Mouse (Mus musculus): ENCODE measurements around the gene Mpp3. TPM values are rescaled to one million over a fixed set of nuclear protein-coding genes. Genes with fewer than 3 reads are reported as not detected.

The Mpp3 gene
- polyA plus RNA-seq, 1 experiment from 2014 or later: 36.2 TPM

DNA sequence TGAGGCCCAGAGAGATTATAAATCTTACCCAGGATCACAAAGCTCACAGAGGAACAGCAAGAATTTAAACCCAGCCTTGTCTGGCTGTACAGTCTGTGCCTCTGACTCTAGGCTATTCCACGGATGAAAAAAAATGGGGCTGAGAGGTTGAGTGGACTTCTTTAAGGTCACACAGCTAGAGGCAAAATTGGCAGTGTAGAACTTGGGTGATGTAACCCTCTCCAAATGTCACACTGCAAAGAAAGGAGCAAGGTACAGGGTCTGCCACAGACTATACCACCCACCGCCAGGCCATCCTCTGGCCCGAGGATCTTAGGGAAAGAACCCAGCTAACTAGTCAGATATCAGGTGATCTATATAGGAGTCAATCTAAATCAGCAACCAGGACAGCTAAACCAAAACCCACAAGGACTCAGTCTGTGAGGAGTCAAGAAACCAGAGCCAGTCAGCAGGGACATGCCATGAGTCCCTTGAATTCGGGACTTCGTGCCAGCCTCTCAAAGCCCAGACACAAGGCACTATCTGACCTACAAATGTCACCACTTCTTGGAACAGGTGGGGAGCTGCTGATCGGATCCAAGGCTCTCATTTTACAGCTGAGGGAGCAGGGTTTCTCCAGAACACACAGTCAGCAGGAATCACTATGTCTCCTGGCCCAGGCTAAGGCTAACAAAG, 4.0 kb downstream of the Mpp3 start:
- no peak for ATAC-seq (ENCODE audit: low FRiP score)
- Histone ChIP-seq H3K27me3 (peaks cover 4% of the 10 kb centered on the region; the same call in 1 of the 2 replicates), H3K36me3 (peaks cover 13% of the 10 kb centered on the region; the same call in 1 of the 2 replicates), H3K4me2 (replicated peaks) (no peak overlapping the region), H3K4me1 (peaks cover 35% of the 10 kb centered on the region), H3K9me3 (replicated peaks) (no peaks in the 10 kb centered on the region), H3K27ac (no peak overlapping the region), H3K4me3 (no peak overlapping the region), H3K9ac (no peak overlapping the region)
- 84% methylated on average over 6 of the region's 6 CpGs for WGBS

DNA sequence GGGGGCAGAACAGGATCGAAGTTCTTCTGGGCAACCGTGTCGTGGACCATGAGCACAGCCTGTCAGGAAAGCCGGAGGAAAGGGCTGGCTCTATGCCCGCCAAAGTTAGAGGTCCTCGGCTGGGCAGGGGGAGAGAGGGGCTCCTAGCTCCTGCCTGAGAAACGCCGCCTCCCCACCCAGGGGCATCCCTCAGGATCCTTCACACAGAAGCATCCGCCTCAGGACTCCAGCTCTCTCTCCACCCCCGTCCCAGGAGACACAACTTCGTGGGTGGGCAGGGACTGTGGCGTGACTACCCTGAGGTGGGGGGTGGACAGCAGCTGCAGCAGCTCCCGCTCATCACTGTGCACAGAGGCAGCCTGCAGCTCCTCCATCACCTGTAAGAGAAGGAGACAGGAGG, 4.9 kb downstream of the Mpp3 start:
- WGBS: 85% methylated on average over 13 of the region's 13 CpGs
- Histone ChIP-seq H3K4me3 (no peak overlapping the region), H3K4me1 (peaks cover 35% of the 10 kb centered on the region), H3K27me3 (peaks cover 4% of the 10 kb centered on the region; the same call in 1 of the 2 replicates), H3K4me2 (replicated peaks) (no peak overlapping the region), H3K36me3 (peaks cover 20% of the 10 kb centered on the region), H3K27ac (no peak overlapping the region), H3K9ac (no peak overlapping the region), H3K9me3 (replicated peaks) (no peaks in the 10 kb centered on the region)
- no peak for ATAC-seq (ENCODE audit: low FRiP score)

DNA sequence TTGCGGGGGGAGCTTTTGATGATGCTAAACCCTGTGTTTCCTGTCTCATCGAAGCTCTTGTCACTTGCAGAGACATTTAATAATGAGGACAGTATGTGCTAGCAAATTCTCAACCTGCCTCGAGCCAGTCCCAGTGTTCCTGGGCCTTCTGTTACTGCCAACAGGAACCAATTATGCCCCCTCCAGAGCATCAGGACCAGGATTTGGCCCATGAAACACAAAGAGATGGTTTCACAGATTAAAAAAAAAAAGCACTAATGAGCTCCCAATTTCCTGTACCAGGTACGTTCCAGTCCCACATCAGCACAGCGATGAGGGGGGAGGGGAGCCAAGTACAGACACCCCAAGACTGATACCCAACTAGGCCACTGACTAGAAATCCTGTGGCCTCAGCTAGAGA, 7.1 kb downstream of the Mpp3 start:
- Histone ChIP-seq H3K4me3 (no peak overlapping the region), H3K4me2 (replicated peaks) (no peak overlapping the region), H3K27me3 (peaks cover 4% of the 10 kb centered on the region; the same call in 1 of the 2 replicates), H3K27ac (no peak overlapping the region), H3K36me3 (peaks cover 40% of the 10 kb centered on the region), H3K9me3 (replicated peaks) (no peaks in the 10 kb centered on the region), H3K4me1 (peaks cover 25% of the 10 kb centered on the region), H3K9ac (no peak overlapping the region)
- 85% methylated on average over 5 of the region's 5 CpGs for WGBS
- no peak for ATAC-seq (ENCODE audit: low FRiP score)

DNA sequence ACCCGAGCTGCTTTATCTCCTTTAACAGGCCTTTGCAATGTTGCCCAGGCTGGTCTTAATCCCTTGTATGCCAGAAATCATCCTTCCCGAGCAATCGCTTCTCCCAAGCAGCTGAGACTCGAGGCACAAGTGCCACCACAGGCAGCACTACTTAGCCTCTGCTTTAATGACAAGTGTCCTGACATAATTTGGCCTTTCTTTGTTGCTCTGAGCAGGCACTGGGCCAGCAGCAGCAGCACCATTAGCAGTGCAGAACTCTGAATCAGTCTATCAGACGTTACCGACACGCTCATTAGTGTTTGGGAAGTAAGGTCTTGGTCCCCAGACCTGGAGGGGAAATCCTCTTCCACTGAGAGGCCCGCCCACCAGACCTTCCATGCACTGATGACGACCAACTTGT, 8.5 kb downstream of the Mpp3 start:
- no peak overlapping the region for H3K9ac ChIP-seq
- H3K9me3 ChIP-seq (replicated peaks): no peaks in the 10 kb centered on the region
- peaks cover 40% of the 10 kb centered on the region for H3K36me3 ChIP-seq
- H3K27me3 ChIP-seq: no peaks in the 10 kb centered on the region
- no peak overlapping the region for H3K4me3 ChIP-seq
- no peak overlapping the region for H3K27ac ChIP-seq
- H3K4me1 ChIP-seq: peaks cover 18% of the 10 kb centered on the region
- ATAC-seq (ENCODE audit: low FRiP score): no peak
- no peak overlapping the region for H3K4me2 ChIP-seq (replicated peaks)
- WGBS: 76% methylated on average over 9 of the region's 9 CpGs

DNA sequence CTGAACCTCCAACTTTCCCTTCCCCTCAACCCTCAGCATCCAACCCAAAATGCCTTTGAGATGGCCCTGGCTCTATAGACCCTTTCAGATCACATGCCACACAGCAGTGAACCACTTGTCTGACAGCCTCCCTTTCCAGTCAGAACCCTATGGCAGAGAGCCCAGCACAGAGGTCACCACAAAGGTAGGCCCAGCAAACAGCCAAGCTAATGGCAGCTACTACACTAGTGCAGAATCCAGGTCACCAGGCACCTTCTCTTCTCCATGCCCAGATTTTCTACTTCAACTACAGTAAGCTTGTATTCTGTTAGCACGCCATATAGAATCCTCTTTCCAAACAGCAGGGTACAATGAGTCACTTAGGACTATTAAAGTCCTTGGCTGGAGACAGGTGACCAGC, 12.1 kb downstream of the Mpp3 start:
- H3K4me3 ChIP-seq: no peak overlapping the region
- no peak overlapping the region for H3K27ac ChIP-seq
- no peak overlapping the region for H3K4me2 ChIP-seq (replicated peaks)
- no peaks in the 10 kb centered on the region for H3K9me3 ChIP-seq (replicated peaks)
- no peak overlapping the region for H3K9ac ChIP-seq
- no peaks in the 10 kb centered on the region for H3K27me3 ChIP-seq
- ATAC-seq (ENCODE audit: low FRiP score): no peak
- peaks cover 48% of the 10 kb centered on the region for H3K36me3 ChIP-seq
- H3K4me1 ChIP-seq: peaks cover 11% of the 10 kb centered on the region
- WGBS: 81% methylated on average over 1 of the region's 1 CpGs

DNA sequence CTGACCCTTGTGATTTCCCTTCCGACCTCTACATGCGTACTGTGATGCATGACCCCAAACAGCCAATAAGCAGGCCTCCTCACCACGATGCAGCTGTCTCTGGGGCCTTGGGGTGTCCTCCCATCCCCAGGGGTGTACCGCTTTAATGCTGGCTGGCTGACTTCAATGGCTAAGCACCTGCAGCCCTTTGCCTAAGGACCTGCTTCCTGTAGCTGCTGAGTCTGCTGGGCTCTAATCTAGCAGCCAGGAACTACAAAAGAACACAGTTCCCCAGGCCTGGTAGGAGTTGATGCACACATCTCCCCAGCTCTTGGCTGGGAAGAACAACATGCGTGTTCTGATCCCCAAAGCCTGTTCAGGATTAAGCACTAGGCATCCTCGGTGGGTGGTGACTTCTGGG, 12.8 kb downstream of the Mpp3 start:
- ATAC-seq (ENCODE audit: low FRiP score): no peak
- Histone ChIP-seq H3K36me3 (peaks cover 52% of the 10 kb centered on the region), H3K9ac (no peak overlapping the region)

DNA sequence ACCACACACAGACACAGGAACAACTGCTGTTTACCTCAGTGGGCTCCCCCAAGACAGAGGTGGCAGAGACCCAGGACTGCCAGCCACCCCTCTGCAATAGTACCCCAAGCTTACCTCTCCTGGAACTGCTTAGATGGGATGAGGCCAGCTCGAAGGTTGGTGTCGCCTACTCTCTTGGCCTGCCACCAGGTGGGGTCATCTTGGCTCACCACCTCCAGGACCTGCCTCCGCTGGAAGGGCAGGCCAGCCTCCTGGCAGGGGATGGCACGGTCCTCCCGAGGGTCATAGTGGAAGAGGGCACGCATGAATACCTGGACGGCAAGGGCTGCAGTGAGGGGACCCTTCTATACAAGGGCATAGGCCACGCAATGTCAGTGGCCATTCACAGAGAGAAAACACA, 15.1 kb downstream of the Mpp3 start:
- H3K4me3 ChIP-seq: no peak overlapping the region
- no peak overlapping the region for H3K9ac ChIP-seq
- no peak for ATAC-seq (ENCODE audit: low FRiP score)
- H3K4me2 ChIP-seq (replicated peaks): no peak overlapping the region
- no peak overlapping the region for H3K27ac ChIP-seq
- peaks cover 60% of the 10 kb centered on the region for H3K36me3 ChIP-seq
- 86% methylated on average over 8 of the region's 8 CpGs for WGBS
- H3K27me3 ChIP-seq: no peaks in the 10 kb centered on the region
- H3K4me1 ChIP-seq: peaks cover 24% of the 10 kb centered on the region
- H3K9me3 ChIP-seq (replicated peaks): no peaks in the 10 kb centered on the region

More for the DNA sequence above, 12.8 kb downstream of the Mpp3 start:
- Histone ChIP-seq H3K4me3 (no peak overlapping the region), H3K9me3 (replicated peaks) (no peaks in the 10 kb centered on the region), H3K27me3 (no peaks in the 10 kb centered on the region), H3K4me1 (peaks cover 14% of the 10 kb centered on the region), H3K4me2 (replicated peaks) (no peak overlapping the region), H3K27ac (no peak overlapping the region)
- 56% methylated on average over 6 of the region's 6 CpGs for WGBS

DNA sequence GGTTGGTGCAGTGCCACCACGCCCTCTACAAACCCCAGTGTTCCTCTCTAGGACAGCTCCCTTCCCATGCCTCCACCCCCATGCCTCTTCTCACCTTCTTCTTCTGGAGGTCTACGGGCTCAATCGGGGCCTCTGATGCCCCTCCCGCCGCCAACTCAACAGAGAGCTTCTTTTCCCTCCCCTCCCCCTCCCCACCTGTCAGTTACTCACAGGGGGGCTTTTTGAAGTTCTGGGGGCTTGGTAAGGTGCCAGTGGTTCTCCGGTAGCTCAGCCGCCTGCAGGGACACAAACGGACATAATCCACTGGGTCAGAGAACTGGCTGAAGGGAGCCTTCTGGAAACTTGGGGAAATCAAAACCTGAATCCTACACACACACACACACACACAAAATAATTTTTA, 16.8 kb downstream of the Mpp3 start:
- Histone ChIP-seq H3K4me3 (no peak overlapping the region), H3K9ac (no peak overlapping the region), H3K4me1 (peaks cover 28% of the 10 kb centered on the region), H3K27me3 (no peaks in the 10 kb centered on the region), H3K9me3 (replicated peaks) (no peaks in the 10 kb centered on the region), H3K27ac (no peak overlapping the region), H3K4me2 (replicated peaks) (no peak overlapping the region), H3K36me3 (peaks cover 56% of the 10 kb centered on the region)
- ATAC-seq (ENCODE audit: low FRiP score): no peak
- 69% methylated on average over 8 of the region's 8 CpGs for WGBS

DNA sequence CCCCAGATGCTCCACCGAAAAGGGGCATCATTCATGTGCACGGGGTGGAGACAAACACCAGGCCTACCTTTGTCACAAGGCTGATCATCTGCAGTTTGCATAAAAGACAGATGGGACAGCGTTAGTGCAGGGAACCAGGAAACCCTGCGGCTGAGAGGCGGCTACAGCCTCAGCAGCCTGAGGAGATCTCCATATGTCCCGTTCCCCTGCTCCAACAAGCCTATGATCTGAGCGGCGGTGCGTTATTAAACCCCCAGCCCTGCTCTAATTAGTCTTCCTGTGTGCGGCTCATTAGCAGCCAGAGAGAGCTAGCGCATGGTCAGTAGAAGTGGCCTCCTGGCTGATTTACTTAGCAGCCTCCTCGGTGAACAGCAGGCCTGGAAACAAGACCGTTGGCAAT, 18.1 kb downstream of the Mpp3 start:
- peaks cover 53% of the 10 kb centered on the region for H3K36me3 ChIP-seq
- H3K9ac ChIP-seq: no peak overlapping the region; the same call in 1 of the 2 replicates
- 51% methylated on average over 13 of the region's 13 CpGs for WGBS

DNA sequence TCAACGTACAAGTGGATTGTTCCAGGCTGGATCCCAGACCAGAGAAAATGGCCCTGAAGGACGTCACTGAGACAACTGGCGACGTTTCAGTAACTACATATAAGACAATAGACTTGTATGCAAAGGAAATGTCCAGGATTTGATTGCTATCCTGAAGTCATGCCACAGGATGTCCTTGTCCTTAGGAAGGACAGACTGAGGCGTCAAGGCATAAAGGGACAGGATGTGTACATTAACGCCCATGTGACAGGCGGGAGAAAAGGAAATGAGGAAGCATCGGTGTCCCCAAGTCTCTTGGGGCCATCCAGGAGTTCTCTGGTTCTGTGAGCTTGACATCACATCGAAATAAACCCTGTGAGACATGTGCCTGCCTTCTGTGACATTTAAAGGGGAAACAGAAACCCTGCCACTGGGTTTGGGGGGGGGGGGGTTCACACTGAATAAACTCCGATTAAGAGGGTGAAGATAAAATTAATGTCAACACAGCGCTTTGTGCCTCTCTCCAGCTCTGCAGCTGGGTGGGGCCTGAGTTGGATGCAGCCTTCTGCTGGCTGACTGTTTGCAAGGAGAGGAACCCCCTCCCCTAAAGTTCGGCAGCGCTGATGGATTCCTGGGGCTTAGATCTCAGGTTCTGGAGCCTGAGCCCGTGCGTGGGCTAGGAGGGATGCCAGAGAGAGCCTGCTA, 19.2 kb downstream of the Mpp3 start:
- Histone ChIP-seq H3K36me3 (peaks cover 60% of the 10 kb centered on the region), H3K4me2 (replicated peaks) (no peak overlapping the region), H3K4me3 (no peak overlapping the region), H3K27me3 (no peaks in the 10 kb centered on the region), H3K27ac (peak overlapping the region; percentile 84; the same call in 1 of the 2 replicates), H3K9me3 (replicated peaks) (no peaks in the 10 kb centered on the region), H3K4me1 (peaks cover 24% of the 10 kb centered on the region), H3K9ac (no peak overlapping the region)
- ATAC-seq (ENCODE audit: low FRiP score): no peak
- WGBS: 82% methylated on average over 15 of the region's 15 CpGs

More for the DNA sequence above, 18.1 kb downstream of the Mpp3 start:
- H3K9me3 ChIP-seq (replicated peaks): no peaks in the 10 kb centered on the region
- H3K4me3 ChIP-seq: no peak overlapping the region
- peak; percentile 77 for ATAC-seq (ENCODE audit: low FRiP score)
- H3K27me3 ChIP-seq: no peaks in the 10 kb centered on the region
- H3K4me2 ChIP-seq (replicated peaks): no peak overlapping the region
- H3K27ac ChIP-seq: peak overlapping the region; percentile 84
- H3K4me1 ChIP-seq: peaks cover 24% of the 10 kb centered on the region

DNA sequence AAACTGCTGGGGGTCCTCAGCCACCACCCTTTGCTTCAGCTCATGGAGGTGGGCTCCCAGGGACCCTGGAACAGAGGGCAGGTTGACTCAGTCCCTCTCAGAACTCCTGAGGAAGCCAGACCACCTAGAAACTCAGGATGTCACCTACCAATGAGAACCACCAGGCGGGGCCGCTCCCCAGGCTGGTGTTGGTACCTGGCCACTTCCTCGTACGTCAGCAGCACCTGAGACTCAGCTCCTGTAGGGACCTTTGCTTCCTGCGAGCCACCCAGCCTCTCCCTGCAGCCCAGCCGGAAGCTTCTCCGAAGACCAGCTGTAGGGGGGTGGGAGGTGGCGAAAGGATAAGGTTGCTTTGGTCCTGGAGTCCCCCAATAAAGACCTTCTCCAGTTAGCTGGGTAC, 19.9 kb downstream of the Mpp3 start:
- Histone ChIP-seq H3K4me3 (no peak overlapping the region), H3K36me3 (peaks cover 66% of the 10 kb centered on the region), H3K27me3 (no peaks in the 10 kb centered on the region), H3K4me2 (replicated peaks) (no peak overlapping the region), H3K9me3 (replicated peaks) (no peaks in the 10 kb centered on the region), H3K4me1 (peaks cover 24% of the 10 kb centered on the region), H3K27ac (no peak overlapping the region), H3K9ac (no peak overlapping the region)
- ATAC-seq (ENCODE audit: low FRiP score): no peak
- 92% methylated on average over 8 of the region's 8 CpGs for WGBS

DNA sequence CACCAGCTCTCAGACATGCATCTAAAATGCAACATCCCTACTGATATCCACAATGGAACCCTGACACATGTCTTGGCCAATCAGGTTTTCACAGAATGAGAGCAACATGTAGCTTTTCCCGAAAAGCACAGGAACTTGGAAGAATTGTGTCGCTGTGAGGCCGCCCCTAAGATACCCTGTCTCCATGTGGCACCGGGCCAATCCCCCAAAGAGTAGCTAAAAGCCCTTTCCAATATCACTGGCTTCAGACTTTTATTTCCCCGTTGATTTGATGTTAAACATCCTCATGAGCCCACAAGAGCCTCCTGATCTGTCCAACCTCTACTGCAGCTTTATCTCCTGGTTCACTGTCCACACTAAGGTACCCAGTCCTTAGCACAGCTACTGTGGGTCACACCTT, 21.6 kb downstream of the Mpp3 start:
- WGBS: 85% methylated on average over 5 of the region's 5 CpGs
- Histone ChIP-seq H3K36me3 (peaks cover 55% of the 10 kb centered on the region), H3K27me3 (no peaks in the 10 kb centered on the region), H3K4me2 (replicated peaks) (no peak overlapping the region), H3K9ac (no peak overlapping the region), H3K27ac (no peak overlapping the region), H3K9me3 (replicated peaks) (no peaks in the 10 kb centered on the region), H3K4me1 (peaks cover 24% of the 10 kb centered on the region), H3K4me3 (no peak overlapping the region)
- no peak for ATAC-seq (ENCODE audit: low FRiP score)

DNA sequence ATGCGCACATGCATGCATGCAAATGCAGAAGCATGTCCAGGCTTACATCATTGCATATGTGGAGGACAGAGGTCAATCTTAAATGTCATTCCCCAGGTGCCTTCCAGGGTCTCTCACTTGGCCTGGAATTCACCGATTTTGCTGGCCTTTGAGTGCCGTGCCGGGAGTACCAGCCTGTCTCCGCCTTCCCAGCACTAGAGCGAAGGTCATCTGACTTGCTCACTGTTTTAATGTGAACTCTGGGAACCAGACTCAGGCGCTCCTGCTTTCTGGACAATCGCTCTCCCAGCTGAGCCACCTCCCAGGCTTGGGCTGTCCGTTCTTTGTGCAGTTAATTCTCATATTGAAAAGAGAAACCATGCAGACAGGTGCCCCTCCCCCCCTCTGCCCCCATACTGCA, 22.0 kb downstream of the Mpp3 start:
- 58% methylated on average over 9 of the region's 9 CpGs for WGBS
- Histone ChIP-seq H3K9ac (no peak overlapping the region), H3K27ac (no peak overlapping the region), H3K27me3 (no peaks in the 10 kb centered on the region), H3K4me1 (peaks cover 24% of the 10 kb centered on the region), H3K4me2 (replicated peaks) (no peak overlapping the region), H3K9me3 (replicated peaks) (no peaks in the 10 kb centered on the region), H3K36me3 (peaks cover 54% of the 10 kb centered on the region), H3K4me3 (no peak overlapping the region)
- ATAC-seq (ENCODE audit: low FRiP score): no peak
